Mouse (Mus musculus) gastrocnemius, adult 2 months (tissue): ENCODE results near the gene Tmem9b. TPM values are rescaled to one million over a fixed set of nuclear protein-coding genes. Genes with fewer than 3 reads are reported as not detected.

Experiments
- DNase-seq: peaks from one replicate; pipeline ENCODE4 v3.0.0; 2022
- H3K27ac ChIP-seq: fragments of 200-600 bp; 2 replicates; pipeline ENCODE4 v1.8.1; 2022; ENCODE audit warnings: mild to moderate bottlenecking
- H3K4me3 ChIP-seq: fragments of 200-600 bp; 2 replicates; pipeline ENCODE4 v1.8.1; 2022; ENCODE audit warnings: mild to moderate bottlenecking, moderate library complexity
- CTCF ChIP-seq: fragments of 200-600 bp; IDR thresholded peaks from 2 replicates; pipeline ENCODE4 v1.8.1; 2022; ENCODE audit warnings: antibody characterized with exemption, mild to moderate bottlenecking, moderate library complexity
- intact Hi-C: fragments of 180-260 bp; cut with DNase I; formaldehyde crosslinking; loops from one replicate; pipeline ENCODE4 v1.15.1; 2025
- long read RNA-seq, 2 experiments: library from polyadenylated mRNA; stranded (forward); transcript quantifications; one replicate each; pipeline ENCODE4 v2.0.0; 2021
- total RNA-seq, 2 experiments: library from RNA; stranded (reverse); gene quantifications; 2 replicates each; pipeline ENCODE4 v1.2.3; 2021

Tmem9b gene
- 10 to 100 TPM; 28.1 to 30.4 TPM for total RNA-seq
- long read RNA-seq, experiment 1, transcript Tmem9b-201 (5 exons, 1,703 nt): major isoform, 57 of 63 reads
- long read RNA-seq, experiment 1, partial matches to known transcripts: 5 of 63 reads
- long read RNA-seq, experiment 1, other reads (novel, unspliced or antisense): 1 of 63 reads
- long read RNA-seq, experiment 2, transcript Tmem9b-201 (5 exons, 1,703 nt): major isoform, 59 of 65 reads
- long read RNA-seq, experiment 2, partial matches to known transcripts: 3 of 65 reads
- long read RNA-seq, experiment 2, other reads (novel, unspliced or antisense): 3 of 65 reads

DNA sequence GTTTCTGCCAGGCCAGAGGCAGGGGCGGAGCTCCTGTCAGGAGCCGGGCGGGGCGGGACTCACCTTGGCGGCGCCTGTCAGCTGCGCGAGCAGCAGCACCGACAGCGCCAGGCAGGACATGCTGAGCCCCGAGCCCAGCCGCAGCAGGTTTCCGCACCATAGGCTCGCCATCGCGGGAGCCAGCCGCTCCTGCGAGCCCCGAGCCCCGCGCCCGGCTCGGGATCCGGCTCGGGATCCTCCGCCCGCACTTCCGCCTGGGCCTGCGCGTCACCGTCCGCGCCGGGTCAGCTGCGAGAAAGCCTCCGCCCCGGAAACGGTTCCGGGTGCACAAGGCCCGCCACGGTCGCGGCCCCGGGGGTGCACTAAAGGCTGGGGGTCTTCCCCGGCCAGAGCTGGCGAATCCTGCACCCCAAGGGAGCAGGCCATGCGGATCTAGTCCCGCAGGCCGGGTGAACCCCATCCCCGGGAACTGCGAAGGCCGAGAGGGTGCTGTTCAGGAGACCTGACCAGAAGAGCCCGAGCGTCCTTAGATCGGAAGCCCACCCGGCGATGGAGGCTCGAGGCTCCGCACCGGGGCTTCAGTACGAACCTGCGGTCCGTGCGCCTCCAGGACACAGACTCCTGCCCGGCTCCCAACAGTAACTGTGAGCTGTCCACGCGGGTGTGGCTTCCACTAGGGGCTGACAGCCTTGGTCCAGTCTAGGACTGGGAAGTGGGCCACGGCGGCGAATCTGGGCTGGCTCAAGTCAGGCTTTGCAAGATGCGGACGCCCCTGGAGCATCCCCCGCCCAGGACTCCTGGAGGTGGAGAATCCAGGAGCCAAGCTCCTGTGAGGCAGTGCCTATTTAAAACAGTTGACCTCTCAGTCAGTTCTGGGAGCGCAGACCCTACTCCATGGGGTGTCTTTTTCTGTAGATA, at the start of gene Tmem9b:
TSS of gene Tmem9b (minus strand) at position 868 of the 918 bp plus-strand sequence.
- H3K27ac ChIP-seq: peak within 1 kb of the TSS; percentile 98
- intact Hi-C loops: no loop called here
- peak; percentile 91 for DNase-seq
- peak; percentile 22 for TF ChIP-seq CTCF
- H3K4me3 ChIP-seq: peak within 1 kb of the TSS; percentile 94

DNA sequence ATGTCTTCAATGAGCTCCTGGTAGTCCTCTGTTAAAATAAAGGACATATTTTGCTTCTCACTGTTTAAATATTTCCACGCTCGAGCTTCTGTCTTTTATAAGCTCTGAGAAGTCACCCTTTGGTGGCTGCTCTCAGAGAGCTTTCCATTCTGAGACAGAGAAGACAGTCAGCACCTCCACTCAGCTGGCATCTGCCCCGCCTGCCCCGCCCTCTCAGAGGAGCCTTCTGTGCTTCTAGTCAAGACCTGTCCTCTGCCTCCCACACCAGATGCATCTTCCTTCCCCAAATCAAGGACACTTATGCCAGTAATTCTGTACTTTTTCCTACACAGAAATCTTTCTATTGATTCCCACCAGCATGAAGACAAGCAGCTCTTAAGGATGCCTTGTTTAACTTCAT, 48.0 kb upstream of the Tmem9b start:
- intact Hi-C loops: no loop called here
- Histone ChIP-seq H3K4me3 (no peak overlapping the region), H3K27ac (no peak overlapping the region)
- no peak for DNase-seq
- no peak for TF ChIP-seq CTCF

GRCm38 (mm10) chr7:109799168-109799567, 46.5 kb upstream of the Tmem9b start:
- TF ChIP-seq CTCF: no peak
- H3K4me3 ChIP-seq: no peak overlapping the region
- intact Hi-C loops: no loop called here
- no peak for DNase-seq
- no peak overlapping the region for H3K27ac ChIP-seq

GRCm38 (mm10) chr7:109795564-109795963, 42.9 kb upstream of the Tmem9b start:
- intact Hi-C loops: no loop called here

DNA sequence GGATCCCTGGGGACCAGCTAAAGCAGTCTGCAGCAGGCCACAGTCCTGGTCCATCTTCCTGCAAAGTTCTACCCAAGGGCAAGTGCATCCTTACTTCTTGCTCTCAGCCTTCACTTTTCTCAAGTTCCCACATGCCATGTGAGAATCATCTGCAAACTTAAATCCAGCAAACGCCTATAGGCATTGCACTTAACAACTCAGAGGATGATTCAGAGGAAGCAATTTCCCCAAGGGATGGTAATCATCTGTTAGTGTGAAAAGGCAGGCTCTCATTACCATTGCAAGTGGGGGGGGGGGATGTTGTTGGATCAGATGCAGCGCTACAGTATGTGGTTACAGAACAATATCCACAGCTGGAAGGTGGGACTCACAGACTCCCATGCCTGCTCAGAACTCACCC, 41.9 kb upstream of the Tmem9b start:
- TF ChIP-seq CTCF: no peak
- Histone ChIP-seq H3K27ac (no peak overlapping the region), H3K4me3 (no peak overlapping the region)
- intact Hi-C loops: loop anchor here (5.0 kb wide), 1 partner anchor 87 kb away; no protein-coding TSS in a partner anchor
- no peak for DNase-seq

More at GRCm38 (mm10) chr7:109795564-109795963, 42.9 kb upstream of the Tmem9b start:
- Histone ChIP-seq H3K4me3 (no peak overlapping the region), H3K27ac (no peak overlapping the region)
- no peak for DNase-seq
- TF ChIP-seq CTCF: no peak

- Histone ChIP-seq H3K4me3 (no peak overlapping the region), H3K27ac (no peak overlapping the region)
- TF ChIP-seq CTCF: peak; percentile 80
- intact Hi-C loops: loop anchor here (1.0 to 5.0 kb wide), 2 partner anchors 85 to 100 kb away; no protein-coding TSS in a partner anchor
- DNase-seq: peak; percentile 52
Measured at GRCm38 (mm10) chr7:109792759-109793158, 40.1 kb upstream of the Tmem9b start.

GRCm38 (mm10) chr7:109790818-109791217, 38.1 kb upstream of the Tmem9b start:
- DNase-seq: no peak
- H3K27ac ChIP-seq: no peak overlapping the region
- intact Hi-C loops: loop anchor here (5.0 kb wide), 1 partner anchor 84 kb away; no protein-coding TSS in a partner anchor
- TF ChIP-seq CTCF: no peak
- no peak overlapping the region for H3K4me3 ChIP-seq

- intact Hi-C loops: no loop called here
- Histone ChIP-seq H3K27ac (no peak overlapping the region), H3K4me3 (no peak overlapping the region)
- no peak for DNase-seq
- no peak for TF ChIP-seq CTCF
Measured at GRCm38 (mm10) chr7:109787860-109788259, 35.2 kb upstream of the Tmem9b start.

DNA sequence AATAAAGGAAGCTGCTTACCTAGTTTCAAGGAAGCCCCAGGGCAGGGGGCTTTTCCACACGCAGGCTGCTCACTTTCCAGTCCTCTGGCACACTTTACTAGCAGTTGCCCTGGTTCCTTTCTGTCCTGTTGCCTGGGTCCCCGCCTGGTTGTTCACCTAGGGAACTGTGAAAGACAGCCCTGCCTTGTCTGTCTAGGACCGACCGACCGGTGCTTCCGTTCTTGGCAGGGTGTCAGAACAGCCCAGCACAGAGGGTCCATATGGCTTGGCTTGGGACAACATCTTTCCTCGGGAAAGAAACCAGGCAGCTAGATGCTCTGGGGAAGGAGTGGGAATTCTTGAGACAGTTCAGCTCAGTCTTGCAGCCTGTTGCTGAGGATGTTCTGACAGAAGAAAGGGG, 30.6 kb upstream of the Tmem9b start:
- Histone ChIP-seq H3K4me3 (no peak overlapping the region), H3K27ac (no peak overlapping the region)
- DNase-seq: no peak
- intact Hi-C loops: no loop called here
- TF ChIP-seq CTCF: no peak

DNA sequence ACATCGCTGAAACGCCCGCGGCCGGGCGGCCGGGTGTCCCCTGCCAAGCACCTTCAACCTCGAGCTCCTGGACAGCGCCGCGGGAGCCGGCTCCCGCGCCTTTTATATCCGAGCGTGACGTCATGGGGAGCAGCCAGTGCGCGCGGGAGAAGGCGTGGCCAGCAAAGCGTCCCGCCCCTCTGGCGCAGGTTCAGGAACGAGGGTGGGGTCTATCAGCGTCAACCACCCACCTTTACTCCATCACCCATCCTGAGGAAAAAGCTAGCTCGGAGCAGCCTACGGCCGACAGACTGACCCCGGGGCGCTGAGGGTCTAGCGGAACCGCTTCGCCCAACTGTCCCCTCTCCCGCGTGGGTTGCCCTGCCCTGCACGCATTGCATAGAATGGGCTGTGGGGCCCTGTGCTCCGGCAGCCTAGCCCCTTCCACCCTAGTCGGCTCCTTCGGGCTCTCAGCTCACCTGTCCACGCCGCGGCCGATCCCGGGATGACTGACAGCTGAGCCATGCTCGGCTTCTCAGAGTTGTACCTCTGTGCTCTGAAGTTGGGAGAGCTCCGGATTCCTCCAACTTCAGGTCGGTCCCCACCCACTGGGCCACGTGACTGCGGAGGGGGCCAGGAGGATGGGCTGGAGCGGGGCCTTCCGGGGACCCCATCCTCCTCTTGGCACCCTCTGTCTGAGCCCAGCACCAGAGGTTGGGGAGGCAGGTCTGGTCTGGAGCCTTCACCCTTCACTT, 29.0 kb upstream of the Tmem9b start, which contains the start of gene Nrip3:
TSS of gene Nrip3 (minus strand) at position 556 of the 734 bp plus-strand sequence.
- TF ChIP-seq CTCF: no peak
- peak within 1 kb of the TSS; percentile 73 for H3K4me3 ChIP-seq
- intact Hi-C loops: no loop called here
- peak; percentile 70 for DNase-seq
- no peak within 1 kb of the TSS for H3K27ac ChIP-seq

- intact Hi-C loops: no loop called here
- Histone ChIP-seq H3K4me3 (peak overlapping the region; percentile 73), H3K27ac (no peak overlapping the region)
- TF ChIP-seq CTCF: no peak
- DNase-seq: no peak
Measured at GRCm38 (mm10) chr7:109781087-109781469, 28.4 kb upstream of the Tmem9b start.

DNA sequence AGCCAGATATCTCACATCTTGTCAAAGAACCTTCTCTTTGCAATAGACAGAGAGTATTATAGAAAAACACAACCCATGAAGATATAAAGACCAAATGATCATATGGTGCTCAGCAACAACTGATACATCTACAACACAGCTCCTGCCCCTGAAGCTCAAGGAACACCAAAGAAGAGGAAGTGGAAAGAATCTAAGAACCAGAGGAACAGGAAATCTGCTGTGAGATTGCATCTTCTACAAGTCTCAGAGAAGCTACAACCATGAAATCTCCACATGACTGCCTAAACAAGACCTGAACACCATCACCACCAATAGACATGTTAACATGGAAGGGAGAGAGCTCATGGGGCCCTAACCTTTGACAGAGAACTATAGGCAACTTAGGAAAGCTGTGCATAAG, 19.6 kb upstream of the Tmem9b start:
- no peak overlapping the region for H3K4me3 ChIP-seq
- DNase-seq: no peak
- H3K27ac ChIP-seq: no peak overlapping the region
- intact Hi-C loops: no loop called here
- TF ChIP-seq CTCF: no peak
